Mouse (Mus musculus) heart, embryonic 14.5 days (tissue): ENCODE data around the gene Commd1. TPM values are rescaled to one million over a fixed set of nuclear protein-coding genes. Genes with fewer than 3 reads are reported as not detected.

Experiments
- ATAC-seq: fragments of 200-750 bp; cut with Nextera tagmentation; 2 replicates; pipeline ENCODE4 v1.8.0; 2017; ENCODE audit warnings: low read depth, moderate TSS enrichment; ENCODE audit not compliant: insufficient number of reproducible peaks, insufficient read depth, low FRiP score
- H3K27ac ChIP-seq, 2 experiments: fragments of 200-500 bp in 1 of 2; fragments of 300-500 bp in 1 of 2; sonication (generic) in 1 of 2; replicated peaks in 1 of 2; 2 replicates each; pipeline ENCODE4 v1.5.1; 2012 to 2014; ENCODE audit warnings: low read depth in 2 of 2, low read length in 2 of 2, control low read depth in 1 of 2, mild to moderate bottlenecking in 1 of 2, mixed read lengths in 1 of 2; ENCODE audit not compliant: control insufficient read depth in 1 of 2, insufficient read depth in 1 of 2
- H3K27me3 ChIP-seq: fragments of 300-500 bp; sonication (generic); 2 replicates; pipeline ENCODE4 v1.6.1; 2014; ENCODE audit warnings: mild to moderate bottlenecking, low read length, control low read depth; ENCODE audit not compliant: control insufficient read depth, insufficient read depth
- H3K36me3 ChIP-seq: fragments of 300-500 bp; sonication (generic); 2 replicates; pipeline ENCODE4 v1.6.1; 2014; ENCODE audit warnings: mild to moderate bottlenecking, control low read depth, low read length, mixed read lengths; ENCODE audit not compliant: control insufficient read depth, insufficient read depth
- H3K4me1 ChIP-seq, 2 experiments: fragments of 200-500 bp in 1 of 2; fragments of 300-500 bp in 1 of 2; sonication (generic) in 1 of 2; 2 replicates each; pipeline ENCODE4 v1.6.1; 2012 to 2014; ENCODE audit warnings: low read length in 2 of 2, control low read depth in 1 of 2, mixed read lengths in 1 of 2; ENCODE audit not compliant: control insufficient read depth in 2 of 2, insufficient read depth in 2 of 2
- H3K4me2 ChIP-seq: fragments of 300-500 bp; sonication (generic); 2 replicates; pipeline ENCODE4 v1.6.1; 2014; ENCODE audit warnings: mild to moderate bottlenecking, low read length
- H3K4me3 ChIP-seq, 2 experiments: fragments of 200-500 bp in 1 of 2; fragments of 300-500 bp in 1 of 2; sonication (generic) in 1 of 2; 2 replicates each; pipeline ENCODE4 v1.5.1; 2012 to 2014; ENCODE audit warnings: low read length in 2 of 2, mild to moderate bottlenecking in 2 of 2, control low read depth in 1 of 2, low read depth in 1 of 2, moderate library complexity in 1 of 2; ENCODE audit not compliant: control insufficient read depth in 1 of 2, insufficient read depth in 1 of 2
- H3K9ac ChIP-seq: fragments of 300-500 bp; sonication (generic); 2 replicates; pipeline ENCODE4 v1.6.1; 2014; ENCODE audit warnings: mild to moderate bottlenecking, low read length
- H3K9me3 ChIP-seq: fragments of 300-500 bp; sonication (generic); 2 replicates; pipeline ENCODE4 v1.6.1; 2016; ENCODE audit warnings: low read length, control low read depth; ENCODE audit not compliant: control insufficient read depth
- WGBS: fragments of 180-500 bp; shearing (Covaris S2); extraction: QIAGEN DNeasy Blood & Tissue Kit; methylation state at CpG from one replicate; pipeline ENCODE4 v1.1.7; 2014; 5-methylcytosine and 5-hydroxymethylcytosine counted together
- polyA plus RNA-seq: library from polyadenylated mRNA; unstranded; fragments of >200 nt; fragmentation: Nextera tagmentation; extraction: Ambion mirVana; gene quantifications from 2 replicates; pipeline ENCODE4 v1.2.1, GENCODE M21; 2014

The Commd1 gene
- polyA plus RNA-seq, 1 experiment from 2014 or later = 392 TPM

GRCm38 (mm10) chr11:22853477-22854157 is 128.6 kb downstream of the Commd1 start:
- H3K27ac ChIP-seq = peak overlapping the region in 1 of 2 experiments; percentile 37; a peak in 1 of 4 replicates
- ATAC-seq = no peak

GRCm38 (mm10) chr11:22852510-22852909 is 129.7 kb downstream of the Commd1 start:
- no peak overlapping the region for H3K4me2 ChIP-seq
- WGBS = 80% methylated on average over 1 of the region's 1 CpGs

More at GRCm38 (mm10) chr11:22853477-22854157, 128.6 kb downstream of the Commd1 start:
- no peaks in the 10 kb centered on the region for H3K9me3 ChIP-seq
- peaks cover 1% of the 10 kb centered on the region; the same call in 1 of the 2 replicates for H3K27me3 ChIP-seq
- H3K36me3 ChIP-seq = no peaks in the 10 kb centered on the region
- no peak overlapping the region for H3K4me3 ChIP-seq
- 60% methylated on average over 2 of the region's 2 CpGs for WGBS
- peaks cover 15 to 21% of the 10 kb centered on the region in 2 experiments for H3K4me1 ChIP-seq
- H3K9ac ChIP-seq = no peak overlapping the region
- no peak overlapping the region for H3K4me2 ChIP-seq

GRCm38 (mm10) chr11:22851416-22851815 is 130.8 kb downstream of the Commd1 start:
- Histone ChIP-seq H3K9ac (no peak overlapping the region), H3K4me2 (no peak overlapping the region), H3K27me3 (no peaks in the 10 kb centered on the region), H3K4me3 (no peak overlapping the region), H3K4me1 (peaks cover 24 to 36% of the 10 kb centered on the region in 2 experiments), H3K27ac (no peak overlapping the region), H3K9me3 (no peaks in the 10 kb centered on the region), H3K36me3 (no peaks in the 10 kb centered on the region)
- ATAC-seq = no peak
- 37% methylated on average over 4 of the region's 4 CpGs for WGBS

More at GRCm38 (mm10) chr11:22852510-22852909, 129.7 kb downstream of the Commd1 start:
- Histone ChIP-seq H3K4me3 (no peak overlapping the region), H3K27ac (no peak overlapping the region), H3K4me1 (peaks cover 19 to 26% of the 10 kb centered on the region in 2 experiments), H3K9me3 (no peaks in the 10 kb centered on the region), H3K36me3 (no peaks in the 10 kb centered on the region), H3K9ac (no peak overlapping the region), H3K27me3 (no peaks in the 10 kb centered on the region)
- ATAC-seq = no peak

- peaks cover 33 to 47% of the 10 kb centered on the region in 2 experiments for H3K4me1 ChIP-seq
- 52% methylated on average over 4 of the region's 4 CpGs for WGBS
- no peak for ATAC-seq
Observed at GRCm38 (mm10) chr11:22850077-22850476, 132.1 kb downstream of the Commd1 start.

GRCm38 (mm10) chr11:22848649-22849195 is 133.5 kb downstream of the Commd1 start:
- no peak for ATAC-seq
- Histone ChIP-seq H3K9ac (no peak overlapping the region), H3K27me3 (no peaks in the 10 kb centered on the region), H3K4me2 (no peak overlapping the region), H3K9me3 (no peaks in the 10 kb centered on the region), H3K27ac (0 out of 4 replicates have a peak overlapping the region, but pooled peaks of 1 of the 2 experiments have one; percentile 1), H3K36me3 (no peaks in the 10 kb centered on the region), H3K4me1 (peaks cover 33 to 47% of the 10 kb centered on the region in 2 experiments), H3K4me3 (no peak overlapping the region)
- 74% methylated on average over 5 of the region's 5 CpGs for WGBS

More at GRCm38 (mm10) chr11:22850077-22850476, 132.1 kb downstream of the Commd1 start:
- Histone ChIP-seq H3K36me3 (no peaks in the 10 kb centered on the region), H3K27me3 (no peaks in the 10 kb centered on the region), H3K9ac (no peak overlapping the region), H3K4me2 (no peak overlapping the region), H3K27ac (0 out of 4 replicates have a peak overlapping the region, but pooled peaks of 1 of the 2 experiments have one; percentile 22), H3K9me3 (no peaks in the 10 kb centered on the region), H3K4me3 (no peak overlapping the region)

GRCm38 (mm10) chr11:22847732-22848648 is 134.2 kb downstream of the Commd1 start:
- no peak for ATAC-seq
- H3K27ac ChIP-seq = 0 out of 4 replicates have a peak overlapping the region, but pooled peaks have one; percentile 0 to 1

More at GRCm38 (mm10) chr11:22847732-22848648, 134.2 kb downstream of the Commd1 start:
- no peaks in the 10 kb centered on the region for H3K9me3 ChIP-seq
- H3K4me1 ChIP-seq = peaks cover 31 to 44% of the 10 kb centered on the region in 2 experiments
- WGBS = 31% methylated on average over 8 of the region's 8 CpGs
- no peaks in the 10 kb centered on the region for H3K27me3 ChIP-seq
- no peak overlapping the region for H3K4me2 ChIP-seq
- no peak overlapping the region for H3K4me3 ChIP-seq
- no peaks in the 10 kb centered on the region for H3K36me3 ChIP-seq
- H3K9ac ChIP-seq = no peak overlapping the region
